Mouse (Mus musculus) lung, postnatal 0 days (tissue): ENCODE measurements around the gene Rnpc3.

Experiments used
- CTCF ChIP-seq: IDR thresholded peaks from 2 replicates; pipeline ENCODE4 v1.5.1; 2016; ENCODE audit warnings: antibody characterized with exemption, mild to moderate bottlenecking
- EP300 ChIP-seq: IDR thresholded peaks from 2 replicates; pipeline ENCODE4 v1.6.1; 2016; ENCODE audit warnings: antibody characterized with exemption, mild to moderate bottlenecking, control low read depth

DNA sequence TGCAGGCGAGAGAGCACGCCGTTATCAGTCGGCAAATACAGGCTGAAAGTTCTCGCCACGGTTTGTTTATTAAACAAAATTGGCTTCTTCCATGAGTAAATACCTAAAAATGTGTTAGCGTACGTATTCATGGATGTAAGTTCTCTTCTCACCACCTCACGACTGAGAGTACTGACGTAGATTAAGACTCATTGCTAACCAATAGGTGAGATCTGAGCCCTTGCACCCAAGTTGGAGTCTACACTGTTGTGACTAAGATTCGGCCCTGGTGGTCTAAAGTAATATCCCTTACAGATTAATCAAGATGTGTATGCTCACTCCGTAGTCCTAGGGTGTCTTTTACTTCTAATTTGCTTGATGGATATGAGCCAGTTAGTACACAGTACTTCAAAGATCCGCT, 615 bp upstream of the Rnpc3 start:
- TF ChIP-seq CTCF, result peak; percentile 19; the same call in 1 of the 2 replicates
- no peak for TF ChIP-seq EP300
